ENCODE assay signal across 12 mouse cellular contexts in the genomic region with DNA sequence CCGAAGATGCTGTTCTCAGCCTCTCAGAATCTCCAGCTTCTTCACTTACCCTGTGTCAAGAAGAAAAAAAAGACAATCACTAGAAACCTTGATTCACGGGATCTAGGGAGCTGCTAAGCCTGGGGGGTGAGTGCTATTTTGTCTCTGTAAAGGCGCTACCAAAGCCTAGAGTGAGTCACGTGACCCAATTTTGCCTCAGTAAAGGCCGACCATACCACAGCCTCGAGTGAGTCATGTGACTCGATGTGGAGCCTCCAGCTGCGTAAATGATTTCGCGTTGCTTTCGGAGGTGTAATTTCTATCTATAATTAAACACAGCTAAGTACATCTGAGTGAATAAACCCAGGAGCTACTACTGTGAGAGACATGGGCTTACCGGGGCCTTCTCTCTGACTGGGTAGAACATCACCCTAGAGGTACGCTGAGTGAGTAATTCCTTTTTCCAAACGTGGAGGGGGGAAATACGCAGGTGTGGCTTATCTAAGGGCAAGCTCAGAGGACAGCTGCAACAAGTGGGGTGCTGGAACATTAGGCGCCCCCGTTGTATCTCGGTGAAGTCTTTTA.
A peak's percentile ranks its signal among the peaks of the same experiment; 100 is the strongest.
DNase-seq lines count a peak whose midpoint lies in the region; ATAC-seq lines count a peak whose summit lies in the region.
"Had no signal": no experiment of that assay in that cellular context is flagged by ENCODE, and none has a peak within 500 bp of the region (broad histone marks: within the 10 kb centered on the region; RNA-seq: fewer than 3 reads in every experiment).

No protein-coding gene starts in this region.

- WGBS in kidney, embryonic 16.5 days, result 84% methylated on average over 18 of the region's 18 CpGs
- WGBS in kidney, embryonic 15.5 days, result 88% methylated on average over 18 of the region's 18 CpGs

- no peak overlapping the region for H3K27ac ChIP-seq in kidney, embryonic 16.5 days (ENCODE audit: low read length)
- H3K27ac ChIP-seq in kidney, embryonic 15.5 days, result no peak overlapping the region
- H3K27ac ChIP-seq: layer of hippocampus, adult 2 months had no signal

- ATAC-seq in kidney, embryonic 16.5 days (ENCODE audit: low FRiP score, low TSS enrichment), result no peak
- no peak for ATAC-seq in kidney, embryonic 15.5 days (replicated peaks; ENCODE audit: low FRiP score)

- intact Hi-C loops in left cerebral cortex, postnatal 36 days (cut with DNase I), result no loop called here

- peak; percentile 74 to 75 for DNase-seq in right cerebral cortex, adult 2 months (ENCODE audit: low spot score in 2 of 2)
- no peak for DNase-seq in right cerebral cortex, postnatal 14 days
- DNase-seq in frontal cortex, postnatal 10 days (ENCODE audit: low spot score in 2 of 2), result peak; percentile 30 to 46
- peak; percentile 50 to 59 for DNase-seq in left cerebral cortex, postnatal 36 days (ENCODE audit: low spot score in 2 of 2)
- DNase-seq in spleen, postnatal 36 days (ENCODE audit: low spot score in 2 of 2), result no peak
- DNase-seq: adrenal gland, postnatal 14 days; embryo, embryonic 11 days; kidney, adult 18-20 months; liver had no signal

- H3K27me3 ChIP-seq in kidney, embryonic 16.5 days (ENCODE audit: insufficient read depth, low read length), result no peaks in the 10 kb centered on the region
- no peaks in the 10 kb centered on the region for H3K27me3 ChIP-seq in kidney, embryonic 15.5 days

- no peak overlapping the region for H3K9ac ChIP-seq in kidney, embryonic 16.5 days (replicated peaks; ENCODE audit: low read length)
- no peak overlapping the region for H3K9ac ChIP-seq in kidney, embryonic 15.5 days

- H3K36me3 ChIP-seq in kidney, embryonic 16.5 days (ENCODE audit: insufficient read depth, low read length), result no peaks in the 10 kb centered on the region
- H3K36me3 ChIP-seq in kidney, embryonic 15.5 days, result no peaks in the 10 kb centered on the region

- no peak overlapping the region for H3K4me2 ChIP-seq in kidney, embryonic 16.5 days (replicated peaks; ENCODE audit: low read depth, low read length)
- no peak overlapping the region for H3K4me2 ChIP-seq in kidney, embryonic 15.5 days

- no peaks in the 10 kb centered on the region for H3K9me3 ChIP-seq in kidney, embryonic 16.5 days (ENCODE audit: low read length)
- no peaks in the 10 kb centered on the region for H3K9me3 ChIP-seq in kidney, embryonic 15.5 days (replicated peaks)

- no peak overlapping the region for H3K4me3 ChIP-seq in kidney, embryonic 16.5 days (ENCODE audit: low read length)
- H3K4me3 ChIP-seq in kidney, embryonic 15.5 days (replicated peaks), result no peak overlapping the region
- H3K4me3 ChIP-seq: layer of hippocampus, adult 2 months had no signal

- no peaks in the 10 kb centered on the region for H3K4me1 ChIP-seq in kidney, embryonic 16.5 days (ENCODE audit: insufficient read depth, low read length)
- no peaks in the 10 kb centered on the region for H3K4me1 ChIP-seq in kidney, embryonic 15.5 days

Comparison
In these comparisons a context has a peak if more than half of its experiments do, and no peak if none do; other contexts are left out.
1. DNase-seq: peak in right cerebral cortex, adult 2 months (2 of 2), frontal cortex, postnatal 10 days (2 of 2) and left cerebral cortex, postnatal 36 days (2 of 2); none in right cerebral cortex, postnatal 14 days (single experiment) and spleen, postnatal 36 days (0 of 2).